Mouse (Mus musculus): Measurements from ENCODE around the gene Lrr1. TPM values are rescaled to one million over a fixed set of nuclear protein-coding genes. Genes with fewer than 3 reads are reported as not detected.
A peak's percentile ranks its signal among the peaks of the same experiment; 100 is the strongest.

Lrr1 gene
- total RNA-seq, 1 experiment from 2014 or later, result 0.85 TPM

DNA sequence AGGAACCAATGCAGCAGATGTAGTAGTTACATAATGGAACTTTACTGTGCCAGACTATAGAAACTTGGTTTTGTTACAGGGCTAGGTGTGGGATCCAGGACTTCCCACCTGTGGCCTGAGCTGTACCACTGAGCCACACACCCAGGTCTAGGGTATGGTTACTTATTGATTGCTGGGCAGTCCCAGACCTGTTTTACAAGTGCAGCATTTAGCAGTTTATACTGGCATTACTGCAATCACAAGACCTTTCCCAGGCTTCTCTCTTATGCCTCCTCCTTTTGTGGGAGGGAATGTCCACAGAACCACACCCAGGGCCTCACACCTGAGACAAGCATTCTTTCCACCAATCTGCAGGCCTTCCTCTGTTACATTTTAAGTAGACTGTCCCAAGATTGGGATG lies 30.4 kb downstream of the Lrr1 start:
- DNase-seq, result no peak

GRCm38 (mm10) chr12:69204052-69204833 lies 35.6 kb downstream of the Lrr1 start, which contains the start of gene Gm49384:
Gene Gm49384, minus strand, starts transcription at chr12:69204267.
- no peak for DNase-seq

DNA sequence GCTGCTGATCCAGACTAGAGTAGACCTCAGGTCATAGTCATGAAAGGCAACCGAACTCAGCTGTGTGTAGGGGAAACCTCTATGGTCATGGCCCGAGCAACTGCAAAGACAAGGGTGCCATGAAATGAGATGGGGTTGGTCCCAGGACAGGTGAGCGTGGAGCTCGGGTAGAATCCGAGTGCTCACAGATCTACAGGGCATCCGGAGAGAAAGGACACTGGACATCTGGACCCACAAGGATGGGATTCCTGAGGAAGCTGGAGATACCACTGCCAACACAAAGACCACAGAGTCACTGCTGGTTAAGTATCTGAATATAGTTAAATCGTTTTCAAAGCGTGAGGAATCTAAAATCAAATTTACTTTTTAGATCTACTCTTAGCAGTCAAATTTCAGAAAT lies 38.8 kb downstream of the Lrr1 start:
- DNase-seq, result no peak

- DNase-seq, result no peak
Observed at GRCm38 (mm10) chr12:69207926-69208325, 39.3 kb downstream of the Lrr1 start.

DNA sequence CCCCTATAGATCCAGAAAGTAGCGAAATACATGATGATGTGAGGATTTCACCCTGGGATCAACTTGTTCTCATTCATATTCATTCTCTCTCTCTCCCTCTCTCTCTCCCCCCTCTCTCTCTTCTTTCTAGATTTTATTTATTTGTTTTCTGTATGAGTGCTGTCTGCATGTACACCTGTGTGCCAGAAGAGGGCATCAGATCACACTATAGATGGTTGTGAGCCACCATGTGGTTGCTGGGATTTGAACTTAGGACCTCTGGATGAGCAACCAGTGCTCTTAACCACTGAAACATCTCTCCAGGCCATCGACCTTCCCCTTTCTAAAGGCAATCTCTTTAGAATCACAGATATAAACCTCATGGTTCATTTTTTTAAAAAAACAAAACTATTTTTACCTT lies 39.9 kb downstream of the Lrr1 start:
- DNase-seq, result no peak

- DNase-seq, result no peak
Observed at GRCm38 (mm10) chr12:69210056-69210979, 41.7 kb downstream of the Lrr1 start.

- no peak for DNase-seq
Observed at GRCm38 (mm10) chr12:69211057-69211456, 42.4 kb downstream of the Lrr1 start.

DNA sequence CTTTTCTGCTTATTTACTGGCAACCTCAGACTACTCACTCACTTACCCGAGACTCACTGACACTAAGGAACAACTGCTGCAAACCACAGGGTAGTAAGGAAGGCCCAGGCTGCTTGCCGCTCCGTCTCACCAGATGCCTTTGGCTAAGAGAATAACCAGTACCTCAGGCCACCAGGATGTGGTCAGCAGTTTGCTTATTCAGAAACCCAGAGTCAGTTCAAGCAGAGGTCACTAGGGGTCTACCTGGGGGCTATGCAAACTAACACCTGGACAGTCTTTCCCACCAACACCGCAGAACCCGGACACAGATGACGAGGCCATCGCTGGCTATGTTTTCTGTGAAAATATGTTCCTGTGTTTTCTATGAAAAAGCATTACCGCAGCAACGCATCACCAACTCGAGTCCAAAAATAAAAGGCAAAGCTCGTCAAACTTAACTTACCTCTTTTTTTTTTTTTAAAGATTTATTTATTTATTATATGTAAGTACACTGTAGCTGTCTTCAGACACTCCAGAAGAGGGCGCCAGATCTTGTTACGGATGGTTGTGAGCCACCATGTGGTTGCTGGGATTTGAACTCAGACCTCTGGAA lies 44.7 kb downstream of the Lrr1 start:
- DNase-seq, result no peak

DNA sequence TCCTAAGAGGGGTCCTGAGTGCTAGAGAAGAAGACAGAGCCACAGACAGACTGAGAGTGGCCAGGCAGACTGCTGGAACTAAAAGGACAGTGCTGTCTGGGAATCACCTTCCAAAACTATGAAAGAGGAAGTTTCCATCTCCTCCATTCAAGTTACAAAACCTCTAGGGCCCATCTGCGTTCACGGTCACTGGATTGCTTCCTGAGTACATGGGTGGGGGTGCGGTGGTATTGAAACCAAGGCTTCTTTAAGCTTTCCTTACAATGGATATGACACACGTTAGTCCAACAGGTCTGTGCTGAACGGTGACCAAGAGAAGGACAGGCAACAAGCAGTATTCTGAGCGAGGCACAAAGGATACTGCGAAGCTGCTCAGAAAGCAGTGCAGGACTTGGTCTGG lies 45.8 kb downstream of the Lrr1 start:
- DNase-seq, result no peak

GRCm38 (mm10) chr12:69215000-69215785 lies 46.6 kb downstream of the Lrr1 start:
- DNase-seq, result peak; percentile 55

DNA sequence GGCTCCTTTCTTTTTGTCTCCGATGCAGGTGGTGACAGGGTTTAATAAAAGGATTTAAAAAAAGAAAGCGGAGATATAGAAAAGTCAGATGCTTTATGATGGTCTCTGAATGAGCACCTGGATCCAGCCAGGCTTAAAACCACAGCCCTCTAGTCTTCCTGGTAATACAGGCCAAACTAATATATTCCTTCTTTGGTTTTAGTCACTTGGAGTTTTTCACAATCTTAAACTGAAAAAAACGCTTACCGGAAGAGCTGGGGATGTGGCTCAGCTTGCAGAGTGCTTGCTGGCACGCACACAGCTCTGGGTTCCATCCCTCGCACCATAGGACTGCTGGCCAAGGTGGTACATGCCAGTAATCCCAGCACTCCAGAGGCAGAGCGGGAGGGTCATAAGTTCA lies 48.0 kb downstream of the Lrr1 start:
- no peak for DNase-seq

DNA sequence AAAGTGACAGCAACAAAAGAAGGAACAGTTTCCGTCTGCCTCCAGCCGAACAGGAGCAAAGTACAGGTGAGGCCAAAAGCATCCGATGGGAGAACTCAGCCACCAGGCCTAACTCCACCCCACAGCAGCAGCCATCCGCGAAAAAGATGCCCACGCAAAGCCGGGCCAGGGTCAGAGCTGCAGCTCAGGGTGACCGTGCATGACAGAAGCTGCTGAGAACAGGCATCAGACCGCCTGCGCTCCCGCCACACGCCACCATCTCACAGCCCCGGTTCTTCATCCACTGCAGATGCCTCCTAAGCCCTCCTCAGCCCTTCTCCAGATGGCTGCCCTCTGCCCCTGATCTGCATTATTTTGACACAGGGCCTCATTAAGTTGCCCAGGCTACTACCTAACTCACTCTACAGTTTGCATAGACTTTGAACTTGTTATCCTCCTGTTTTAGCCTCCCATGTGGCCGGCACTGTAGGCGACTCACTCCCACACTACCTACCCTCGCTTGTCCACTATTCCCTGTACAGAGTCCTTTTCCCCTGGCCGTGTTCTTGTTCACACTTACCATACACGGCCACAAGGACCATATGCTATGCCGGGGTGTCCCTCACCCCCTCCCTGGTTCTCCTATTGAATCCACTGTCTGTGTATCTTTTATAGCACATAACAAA lies 52.1 kb downstream of the Lrr1 start:
- DNase-seq, result no peak

DNA sequence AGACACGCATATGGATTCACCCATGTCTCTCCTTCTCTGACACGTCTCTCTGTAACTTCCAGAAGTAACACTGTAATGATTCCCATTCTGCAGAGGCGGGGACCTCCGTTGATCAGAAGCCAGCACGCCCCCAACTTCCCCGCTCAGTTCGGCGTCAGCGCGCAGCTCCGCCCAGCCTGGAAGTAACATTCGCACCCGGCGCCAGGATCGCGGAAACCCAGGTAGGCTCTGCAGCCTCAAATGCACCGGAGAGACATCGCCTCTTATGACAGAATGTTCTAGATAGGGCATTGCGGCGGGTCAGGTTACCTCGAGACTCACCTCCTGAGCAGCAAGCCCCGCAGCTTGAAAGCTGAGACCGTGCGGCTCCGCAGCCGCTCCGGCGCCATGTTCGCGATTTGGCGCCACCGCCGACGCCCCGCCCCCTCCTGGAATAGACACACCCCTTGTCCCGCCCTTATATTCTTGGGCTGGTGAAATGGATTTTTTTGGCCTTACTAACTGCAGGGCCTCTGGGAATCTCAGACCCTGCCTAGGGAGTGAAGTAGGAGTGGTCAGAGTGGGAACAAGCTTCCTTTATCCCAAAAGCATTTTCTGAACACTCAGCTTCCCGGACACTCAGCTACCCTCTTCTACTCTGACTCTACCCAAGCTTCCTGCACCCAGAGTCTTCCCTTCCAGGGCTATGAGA lies 59.3 kb downstream of the Lrr1 start, which contains the start of gene Pole2:
Pole2 (minus strand) TSS at position 420 of the 691 bp plus-strand sequence.
- DNase-seq, result peak; percentile 90

Small RNA genes lying within 50 kb of the gene (microRNA-seq; reads per million reads assigned to microRNA genes)
- gene Gm47287, result 0 reads per million in 2 experiments
- gene Gm47295, result 0.71 to 1.7 reads per million in 2 experiments

Other genes with a start within 250 kb of the Lrr1 start
- 1,073 and 1,362 TPM in 2 replicates for gene Rps29, start 9.6 kb upstream of the Lrr1 start, total RNA-seq (2021)
- gene Rpl36al, start 15.3 kb downstream of the Lrr1 start, total RNA-seq (2021), result 574 and 660 TPM in 2 replicates
- 48.4 and 54.3 TPM in 2 replicates for gene Mgat2, start 15.3 kb downstream of the Lrr1 start, total RNA-seq (2021)
- gene Gm49383, start 28.3 kb downstream of the Lrr1 start, total RNA-seq (2021), result 6.6 and 6.8 TPM in 2 replicates
- gene Dnaaf2, start 29.6 kb downstream of the Lrr1 start, total RNA-seq (2021), result 0.95 and 2.0 TPM in 2 replicates
- 5.4 and 6.9 TPM in 2 replicates for gene Gm49384, start 35.5 kb downstream of the Lrr1 start, total RNA-seq (2021)
- 5.7 and 5.8 TPM in 2 replicates for gene Pole2, start 59.4 kb downstream of the Lrr1 start, total RNA-seq (2021)
- 6.8 and 10.6 TPM in 2 replicates for gene Klhdc1, start 72.4 kb downstream of the Lrr1 start, total RNA-seq (2021)
- gene Klhdc2, start 127.9 kb downstream of the Lrr1 start, total RNA-seq (2021), result 54.6 and 65.0 TPM in 2 replicates
- gene Nemf, start 188.4 kb downstream of the Lrr1 start, total RNA-seq (2021), result 41.7 and 47.0 TPM in 2 replicates
- gene Arf6, start 203.3 kb downstream of the Lrr1 start, total RNA-seq (2021), result 112 and 118 TPM in 2 replicates
- 1.5 TPM in 1 of 2 replicates, not detected in the other for gene Gm9887, start 203.6 kb downstream of the Lrr1 start, total RNA-seq (2021)

All from adrenal gland, postnatal 25 days (tissue).